Mouse (Mus musculus): Measurements from ENCODE around the gene Pla2g12a.

DNA sequence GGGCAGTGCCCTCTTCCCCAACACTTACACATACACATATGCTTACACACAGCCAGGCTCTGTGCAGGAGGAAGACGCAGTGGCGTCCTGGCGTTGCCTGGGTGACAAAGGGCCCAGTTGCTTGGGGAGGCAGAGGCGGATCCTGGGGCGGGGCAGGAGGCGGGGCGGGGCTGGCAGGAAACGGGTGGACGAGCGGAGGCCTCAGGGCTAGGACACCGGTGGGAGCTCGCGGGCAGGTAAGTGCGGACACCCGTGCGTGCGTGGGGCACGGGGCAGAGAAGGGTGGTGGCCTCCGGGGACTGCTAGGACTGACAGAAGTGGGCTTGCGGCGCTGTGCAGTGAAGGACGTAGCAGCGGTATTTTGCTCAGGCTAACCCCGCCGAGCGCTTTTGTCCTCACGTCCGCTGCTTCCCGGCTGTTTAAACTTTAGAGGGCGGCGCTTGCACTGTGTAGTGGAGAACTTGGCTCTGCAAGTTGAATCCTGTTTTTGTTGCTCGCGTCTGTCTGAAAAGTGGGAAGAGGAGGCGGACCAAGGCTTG lies 22.9 kb downstream of the Pla2g12a start, which contains the start of gene Casp6:
- no peak for TF ChIP-seq CTCF (IDR thresholded peaks at IDR 0.05; ENCODE audit: borderline replicate concordance, insufficient read depth, low read length)
- TF ChIP-seq POLR2A (IDR thresholded peaks at IDR 0.05; ENCODE audit: low read depth, low read length) = peak; percentile 88
